ENCODE assay signal across 9 mouse cellular contexts in the genomic region with DNA sequence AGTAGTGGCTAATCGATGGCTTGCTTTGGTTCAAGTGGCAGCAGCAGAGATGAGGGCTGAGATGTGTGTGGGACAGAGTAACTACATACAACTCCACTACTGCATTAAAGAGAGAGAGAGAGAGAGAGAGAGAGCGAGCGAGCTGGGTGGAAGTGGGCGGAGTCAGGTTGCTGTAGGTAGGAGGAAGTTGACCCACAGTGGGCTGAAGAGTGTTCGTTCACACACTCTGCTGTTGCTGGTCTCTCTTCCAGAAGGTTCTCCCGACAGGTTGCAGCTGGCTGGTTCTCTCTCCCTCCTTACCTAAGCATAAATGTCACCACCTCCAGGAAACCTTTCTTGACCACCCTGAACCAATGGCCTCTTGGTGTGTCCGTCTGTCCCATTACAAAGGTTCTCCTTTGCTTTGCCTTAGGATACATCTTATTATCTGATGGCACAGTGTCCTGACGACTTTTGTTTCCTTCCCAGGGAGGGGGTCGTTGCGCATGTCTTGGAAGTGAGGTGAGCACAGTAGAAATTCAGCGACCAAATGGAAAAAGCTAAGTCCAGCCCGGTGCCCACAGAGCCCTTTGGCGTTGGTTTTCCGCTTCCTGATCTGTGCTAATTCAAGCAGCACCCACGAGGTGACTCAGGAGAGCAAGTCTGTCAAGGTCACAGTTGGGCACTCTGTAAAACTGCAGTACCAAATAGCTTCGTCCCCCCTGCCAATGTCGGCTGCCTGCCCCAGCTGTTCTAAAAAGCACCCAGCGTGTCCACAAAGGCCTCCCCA. TPM values are rescaled to one million over a fixed set of nuclear protein-coding genes. Genes with fewer than 3 reads are reported as not detected.
DNase-seq lines count a peak whose midpoint lies in the region; ATAC-seq and TF ChIP-seq lines count a peak whose summit lies in the region.
"Had no signal": no experiment of that assay in that cellular context is flagged by ENCODE, and none has a peak within 500 bp of the region (broad histone marks: within the 10 kb centered on the region; RNA-seq: fewer than 3 reads in every experiment).

No protein-coding gene starts in this region.

- peak; percentile 62 for DNase-seq in lung, postnatal 0 days (ENCODE audit: low spot score)
- no peak for DNase-seq in lung, postnatal 10 days
- peak; percentile 65 for DNase-seq in liver, postnatal 0 days
- DNase-seq in thymus, postnatal 4 days, result peak; percentile 85
- DNase-seq in embryo, embryonic 10.5 days (ENCODE audit: low spot score), result no peak
- no peak for DNase-seq in adipocyte (ENCODE audit: low spot score)
- no peak for DNase-seq in frontal cortex, postnatal 10 days (ENCODE audit: low spot score in 2 of 2)

- WGBS in lung, postnatal 0 days, result 65% methylated on average over 18 of the region's 18 CpGs
- 59% methylated on average over 18 of the region's 18 CpGs for WGBS in heart, embryonic 15.5 days
- WGBS in liver, postnatal 0 days (ENCODE audit: insufficient replicate concordance), result 37% methylated on average over 18 of the region's 18 CpGs

- 0 out of 2 replicates have a peak, but pooled peaks have one; percentile 12 for ATAC-seq in lung, postnatal 0 days
- no peak; the same call in 1 of the 2 replicates for ATAC-seq in heart, embryonic 15.5 days (replicated peaks; ENCODE audit: insufficient number of reproducible peaks, insufficient read depth, low FRiP score, low read depth)
- ATAC-seq in liver, postnatal 0 days, result peak; percentile 42; the same call in 1 of the 2 replicates

- H3K4me1 ChIP-seq in lung, postnatal 0 days (ENCODE audit: insufficient read depth, low read depth, low read length), result peaks cover 4% of the 10 kb centered on the region; the same call in 1 of the 2 replicates
- peaks cover 19% of the 10 kb centered on the region for H3K4me1 ChIP-seq in heart, embryonic 15.5 days (replicated peaks)
- H3K4me1 ChIP-seq in liver, postnatal 0 days (ENCODE audit: insufficient read depth), result peaks cover 22% of the 10 kb centered on the region
- H3K4me1 ChIP-seq: embryonic facial prominence, embryonic 12.5 days had no signal

- no peak overlapping the region for H3K9ac ChIP-seq in lung, postnatal 0 days (replicated peaks; ENCODE audit: low read depth)
- no peak overlapping the region for H3K9ac ChIP-seq in heart, embryonic 15.5 days
- H3K9ac ChIP-seq in liver, postnatal 0 days (replicated peaks), result no peak overlapping the region; the same call in 1 of the 2 replicates
- H3K9ac ChIP-seq: embryonic facial prominence, embryonic 12.5 days had no signal

- H3K4me2 ChIP-seq in lung, postnatal 0 days (replicated peaks; ENCODE audit: low read depth, low read length), result no peak overlapping the region
- no peak overlapping the region for H3K4me2 ChIP-seq in heart, embryonic 15.5 days
- peak overlapping the region; percentile 60 for H3K4me2 ChIP-seq in liver, postnatal 0 days (ENCODE audit: low read depth, low read length)
- H3K4me2 ChIP-seq: embryonic facial prominence, embryonic 12.5 days had no signal

- TF ChIP-seq CTCF in lung, postnatal 0 days (IDR thresholded peaks at IDR 0.05), result no peak
- TF ChIP-seq CTCF in liver, postnatal 0 days (IDR thresholded peaks at IDR 0.05; ENCODE audit: low read depth), result no peak

- H3K36me3 ChIP-seq in lung, postnatal 0 days (ENCODE audit: insufficient read depth, low read length), result no peaks in the 10 kb centered on the region; the same call in 1 of the 2 replicates
- H3K36me3 ChIP-seq in heart, embryonic 15.5 days, result no peaks in the 10 kb centered on the region
- no peaks in the 10 kb centered on the region for H3K36me3 ChIP-seq in liver, postnatal 0 days (replicated peaks; ENCODE audit: insufficient read depth, low read length)

- no peaks in the 10 kb centered on the region for H3K9me3 ChIP-seq in lung, postnatal 0 days (ENCODE audit: low read length)
- no peaks in the 10 kb centered on the region for H3K9me3 ChIP-seq in heart, embryonic 15.5 days (replicated peaks)
- H3K9me3 ChIP-seq in liver, postnatal 0 days (ENCODE audit: low read length), result no peaks in the 10 kb centered on the region
- H3K9me3 ChIP-seq: embryonic facial prominence, embryonic 12.5 days had no signal

- no peak overlapping the region for H3K4me3 ChIP-seq in lung, postnatal 0 days (ENCODE audit: low read depth, low read length)
- no peak overlapping the region for H3K4me3 ChIP-seq in heart, embryonic 15.5 days
- H3K4me3 ChIP-seq in liver, postnatal 0 days (ENCODE audit: low read depth, low read length), result peak overlapping the region; percentile 13; the same call in 1 of the 2 replicates
- H3K4me3 ChIP-seq: embryonic facial prominence, embryonic 12.5 days had no signal

- no peak for TF ChIP-seq EP300 in lung, postnatal 0 days (IDR thresholded peaks at IDR 0.05)
- TF ChIP-seq EP300 in liver, postnatal 0 days (IDR thresholded peaks at IDR 0.05; ENCODE audit: low read depth), result no peak

- no peaks in the 10 kb centered on the region for H3K27me3 ChIP-seq in lung, postnatal 0 days (replicated peaks; ENCODE audit: insufficient read depth, low read length)
- no peaks in the 10 kb centered on the region for H3K27me3 ChIP-seq in heart, embryonic 15.5 days
- H3K27me3 ChIP-seq in liver, postnatal 0 days (ENCODE audit: insufficient read depth, low read length), result no peaks in the 10 kb centered on the region
- H3K27me3 ChIP-seq: embryonic facial prominence, embryonic 12.5 days had no signal

- H3K27ac ChIP-seq in lung, postnatal 0 days (ENCODE audit: low read length), result no peak overlapping the region; the same call in 1 of the 2 replicates
- peak overlapping the region; percentile 20 for H3K27ac ChIP-seq in heart, embryonic 15.5 days
- H3K27ac ChIP-seq in liver, postnatal 0 days (ENCODE audit: low read depth), result peak overlapping the region; percentile 74
- H3K27ac ChIP-seq: embryonic facial prominence, embryonic 12.5 days had no signal

RNA-seq across cellular contexts. Expression of a gene that starts 6.7 kb away (rescaled TPM):
- 12.4 and 16.8 TPM in 2 replicates for polyA plus RNA-seq in lung, postnatal 0 days (2015; fragmentation: Nextera tagmentation; extraction: Ambion mirVana)
- 1.5 and 3.1 TPM in 2 replicates for polyA plus RNA-seq in heart, embryonic 15.5 days (2015; fragmentation: Nextera tagmentation; extraction: Ambion mirVana)
- 2.1 and 2.4 TPM in 2 replicates for polyA plus RNA-seq in liver, postnatal 0 days (2015; fragmentation: Nextera tagmentation; extraction: Ambion mirVana)

RNA-seq across cellular contexts. Expression of a gene that starts 16.2 kb away (rescaled TPM):
- 6.2 and 7.2 TPM in 2 replicates for polyA plus RNA-seq in lung, postnatal 0 days (2015; fragmentation: Nextera tagmentation; extraction: Ambion mirVana)
- polyA plus RNA-seq in heart, embryonic 15.5 days (2015; fragmentation: Nextera tagmentation; extraction: Ambion mirVana), result 6.0 and 6.9 TPM in 2 replicates
- 3.6 and 4.3 TPM in 2 replicates for polyA plus RNA-seq in liver, postnatal 0 days (2015; fragmentation: Nextera tagmentation; extraction: Ambion mirVana)

RNA-seq across cellular contexts. Expression of a gene that starts 43.4 kb away (rescaled TPM):
- polyA plus RNA-seq in lung, postnatal 0 days (2015; fragmentation: Nextera tagmentation; extraction: Ambion mirVana), result 61.3 and 62.0 TPM in 2 replicates
- polyA plus RNA-seq in heart, embryonic 15.5 days (2015; fragmentation: Nextera tagmentation; extraction: Ambion mirVana), result 54.9 and 66.7 TPM in 2 replicates
- polyA plus RNA-seq in liver, postnatal 0 days (2015; fragmentation: Nextera tagmentation; extraction: Ambion mirVana), result 116 and 120 TPM in 2 replicates

RNA-seq across cellular contexts. Expression of a gene that starts 56.7 kb away (rescaled TPM):
- 0.19 TPM in 1 of 2 replicates, not detected in the other for polyA plus RNA-seq in lung, postnatal 0 days (2015; fragmentation: Nextera tagmentation; extraction: Ambion mirVana)
- 0.37 TPM in 1 of 2 replicates, not detected in the other for polyA plus RNA-seq in heart, embryonic 15.5 days (2015; fragmentation: Nextera tagmentation; extraction: Ambion mirVana)
- 638 and 713 TPM in 2 replicates for polyA plus RNA-seq in liver, postnatal 0 days (2015; fragmentation: Nextera tagmentation; extraction: Ambion mirVana)
- polyA plus RNA-seq: embryonic facial prominence, embryonic 12.5 days had no signal

RNA-seq across cellular contexts. Expression of a gene that starts 57.6 kb away (rescaled TPM):
- polyA plus RNA-seq in lung, postnatal 0 days (2015; fragmentation: Nextera tagmentation; extraction: Ambion mirVana), result 11.9 and 12.2 TPM in 2 replicates
- polyA plus RNA-seq in heart, embryonic 15.5 days (2015; fragmentation: Nextera tagmentation; extraction: Ambion mirVana), result 11.3 and 13.0 TPM in 2 replicates
- polyA plus RNA-seq in liver, postnatal 0 days (2015; fragmentation: Nextera tagmentation; extraction: Ambion mirVana), result 12.0 and 12.8 TPM in 2 replicates

Comparison
In these comparisons a context has a peak if more than half of its experiments do, and no peak if none do; other contexts are left out.
1. DNase-seq: peak in lung, postnatal 0 days (single experiment), liver, postnatal 0 days (single experiment) and thymus, postnatal 4 days (single experiment); none in lung, postnatal 10 days (single experiment), embryo, embryonic 10.5 days (single experiment), adipocyte (single experiment) and frontal cortex, postnatal 10 days (0 of 2).